Mouse (Mus musculus): ENCODE measurements around the gene Il16. TPM values are rescaled to one million over a fixed set of nuclear protein-coding genes. Genes with fewer than 3 reads are reported as not detected.
A peak's percentile ranks its signal among the peaks of the same experiment; 100 is the strongest.

The Il16 gene
- polyA plus RNA-seq, 1 experiment from 2014 or later = 0.90 TPM

DNA sequence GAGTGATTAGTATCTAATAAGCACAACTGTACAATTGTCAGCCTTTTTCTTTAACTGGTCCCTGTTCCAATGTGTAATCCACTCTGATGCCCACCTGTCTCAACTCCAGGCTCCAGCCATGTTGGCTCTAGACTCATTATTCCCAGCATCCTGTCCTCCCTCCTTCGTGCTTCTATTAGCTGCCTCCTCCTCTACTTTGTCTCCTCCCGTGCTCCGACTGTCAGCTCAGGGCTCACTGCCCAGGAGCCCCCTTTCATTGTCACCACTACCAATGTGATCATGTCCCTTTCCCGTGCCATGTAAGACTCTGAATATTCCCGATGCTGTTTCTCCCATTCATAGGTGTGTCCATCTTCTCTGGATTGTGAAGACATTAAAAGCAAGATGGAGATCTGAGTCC is 16.8 kb upstream of the Il16 start:
- no peak overlapping the region for H3K4me2 ChIP-seq (ENCODE audit: low read length)
- WGBS = 81% methylated on average over 5 of the region's 5 CpGs
- no peak overlapping the region for H3K9ac ChIP-seq (replicated peaks; ENCODE audit: low read depth, low read length)
- no peak overlapping the region for H3K27ac ChIP-seq (ENCODE audit: low read length)
- H3K4me1 ChIP-seq (replicated peaks; ENCODE audit: control insufficient read depth, insufficient read depth, low read length) = no peaks in the 10 kb centered on the region
- H3K36me3 ChIP-seq (ENCODE audit: control insufficient read depth, insufficient read depth) = no peaks in the 10 kb centered on the region
- H3K9me3 ChIP-seq (ENCODE audit: control insufficient read depth, low read length) = no peaks in the 10 kb centered on the region
- H3K27me3 ChIP-seq (replicated peaks; ENCODE audit: control insufficient read depth, insufficient read depth, low read length) = no peaks in the 10 kb centered on the region
- ATAC-seq = no peak
- H3K4me3 ChIP-seq (replicated peaks; ENCODE audit: low read length) = no peak overlapping the region

DNA sequence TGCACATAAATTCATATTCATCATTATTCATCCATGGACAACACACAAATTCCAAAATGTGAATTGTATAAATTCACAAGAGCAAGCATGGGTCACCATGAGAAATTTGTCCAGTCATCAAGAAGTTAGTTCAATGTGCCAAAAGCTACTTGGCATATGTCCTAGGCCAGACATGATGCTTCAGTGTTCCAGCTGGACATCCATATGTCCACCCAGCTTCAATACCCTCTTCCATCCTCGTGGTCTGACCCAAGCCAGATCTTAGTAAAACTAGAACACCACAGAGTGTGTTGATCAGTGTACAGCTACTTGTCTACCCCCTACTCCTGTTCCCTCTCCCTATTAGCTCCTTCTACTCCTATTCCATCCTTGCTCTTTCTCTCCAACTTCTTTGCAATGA is 5.5 kb upstream of the Il16 start:
- Histone ChIP-seq H3K9ac (replicated peaks; ENCODE audit: low read depth, low read length) (no peak overlapping the region), H3K27ac (ENCODE audit: low read length) (no peak overlapping the region), H3K4me3 (replicated peaks; ENCODE audit: low read length) (no peak overlapping the region), H3K9me3 (ENCODE audit: control insufficient read depth, low read length) (no peaks in the 10 kb centered on the region), H3K27me3 (replicated peaks; ENCODE audit: control insufficient read depth, insufficient read depth, low read length) (no peaks in the 10 kb centered on the region), H3K4me1 (replicated peaks; ENCODE audit: control insufficient read depth, insufficient read depth, low read length) (no peaks in the 10 kb centered on the region), H3K36me3 (ENCODE audit: control insufficient read depth, insufficient read depth) (no peaks in the 10 kb centered on the region), H3K4me2 (ENCODE audit: low read length) (no peak overlapping the region)
- 73% methylated on average over 1 of the region's 1 CpGs for WGBS
- ATAC-seq = no peak

DNA sequence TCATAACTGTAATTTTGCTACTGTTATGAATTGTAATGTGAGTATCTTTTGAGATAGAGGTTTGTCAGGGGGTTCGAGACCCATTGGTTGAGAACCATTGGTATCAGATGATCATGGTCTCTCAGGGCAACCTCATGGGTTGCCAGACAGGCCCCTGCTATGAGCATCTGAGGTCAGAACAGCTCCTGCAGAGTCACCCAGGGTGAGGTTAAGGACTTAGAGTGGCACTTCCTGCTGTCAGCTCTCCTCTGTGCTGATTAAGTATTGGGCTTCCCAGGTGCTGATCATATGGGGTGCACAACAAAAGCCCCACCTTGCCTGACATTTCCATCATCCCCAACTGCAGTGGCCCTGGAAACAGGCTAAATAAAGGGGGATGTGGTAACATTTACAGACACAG is 2.9 kb upstream of the Il16 start:
- H3K9me3 ChIP-seq (ENCODE audit: control insufficient read depth, low read length) = no peaks in the 10 kb centered on the region
- 92% methylated on average over 1 of the region's 1 CpGs for WGBS
- H3K36me3 ChIP-seq (ENCODE audit: control insufficient read depth, insufficient read depth) = no peaks in the 10 kb centered on the region
- no peak overlapping the region for H3K4me3 ChIP-seq (replicated peaks; ENCODE audit: low read length)
- H3K27me3 ChIP-seq (replicated peaks; ENCODE audit: control insufficient read depth, insufficient read depth, low read length) = no peaks in the 10 kb centered on the region
- no peak for ATAC-seq
- H3K4me2 ChIP-seq (ENCODE audit: low read length) = no peak overlapping the region
- peaks cover 3% of the 10 kb centered on the region; the same call in 1 of the 2 replicates for H3K4me1 ChIP-seq (replicated peaks; ENCODE audit: control insufficient read depth, insufficient read depth, low read length)
- H3K27ac ChIP-seq (ENCODE audit: low read length) = no peak overlapping the region
- no peak overlapping the region for H3K9ac ChIP-seq (replicated peaks; ENCODE audit: low read depth, low read length)

DNA sequence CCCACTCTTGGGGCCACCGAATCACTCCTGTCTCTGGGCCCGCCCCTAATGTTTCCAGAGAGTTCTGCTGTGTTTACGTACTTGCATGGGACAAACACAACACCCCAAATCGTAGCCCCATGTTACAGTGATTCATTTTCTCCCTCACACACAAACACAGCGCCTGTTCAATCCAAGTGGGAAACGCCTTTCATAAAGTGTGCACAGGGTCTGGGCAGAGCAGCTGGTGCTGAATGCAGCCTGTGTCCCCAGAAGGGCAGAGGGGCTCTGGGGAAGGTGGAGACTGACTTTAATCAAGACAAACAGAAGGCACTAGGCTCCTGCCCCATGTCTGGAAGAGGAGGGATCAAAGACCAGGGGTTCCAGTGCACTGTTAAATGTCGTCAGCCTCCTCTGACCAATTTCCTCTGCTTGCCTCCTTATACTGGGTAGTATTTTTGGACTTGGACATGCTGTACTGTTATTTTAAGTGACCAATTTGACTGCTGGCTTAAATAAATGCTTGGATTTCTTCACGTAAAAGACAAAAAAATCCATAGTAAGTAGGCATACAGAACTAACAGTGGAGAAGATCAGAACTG is 671 bp upstream of the Il16 start:
- Histone ChIP-seq H3K27ac (ENCODE audit: low read length) (no peak overlapping the region), H3K27me3 (replicated peaks; ENCODE audit: control insufficient read depth, insufficient read depth, low read length) (no peaks in the 10 kb centered on the region), H3K36me3 (ENCODE audit: control insufficient read depth, insufficient read depth) (no peaks in the 10 kb centered on the region), H3K9ac (replicated peaks; ENCODE audit: low read depth, low read length) (no peak overlapping the region), H3K4me1 (replicated peaks; ENCODE audit: control insufficient read depth, insufficient read depth, low read length) (peaks cover 3% of the 10 kb centered on the region; the same call in 1 of the 2 replicates), H3K4me2 (ENCODE audit: low read length) (no peak overlapping the region), H3K9me3 (ENCODE audit: control insufficient read depth, low read length) (no peaks in the 10 kb centered on the region), H3K4me3 (replicated peaks; ENCODE audit: low read length) (no peak overlapping the region)
- WGBS = 64% methylated on average over 8 of the region's 8 CpGs
- ATAC-seq = no peak

DNA sequence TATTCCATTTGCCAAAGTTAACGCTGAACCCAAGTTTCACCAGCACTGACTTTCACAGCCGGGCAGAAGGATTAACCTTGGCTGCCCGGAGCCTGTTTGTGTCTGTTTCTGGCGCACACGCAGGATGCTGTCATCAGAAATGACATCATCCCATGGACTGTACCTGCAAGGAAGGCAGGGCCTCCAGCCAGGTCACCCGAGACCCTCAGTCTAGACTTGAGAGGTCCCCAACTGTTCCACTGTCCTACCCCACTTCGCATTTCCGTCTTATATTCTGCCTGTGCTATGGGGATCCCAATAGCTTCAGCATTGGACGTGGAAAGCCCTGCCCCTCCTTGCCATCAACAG is 487 bp downstream of the Il16 start:
- no peaks in the 10 kb centered on the region for H3K27me3 ChIP-seq (replicated peaks; ENCODE audit: control insufficient read depth, insufficient read depth, low read length)
- peaks cover 3% of the 10 kb centered on the region; the same call in 1 of the 2 replicates for H3K4me1 ChIP-seq (replicated peaks; ENCODE audit: control insufficient read depth, insufficient read depth, low read length)
- H3K9me3 ChIP-seq (ENCODE audit: control insufficient read depth, low read length) = no peaks in the 10 kb centered on the region
- H3K4me2 ChIP-seq (ENCODE audit: low read length) = no peak overlapping the region
- 75% methylated on average over 9 of the region's 9 CpGs for WGBS
- H3K9ac ChIP-seq (replicated peaks; ENCODE audit: low read depth, low read length) = no peak overlapping the region
- no peak overlapping the region for H3K4me3 ChIP-seq (replicated peaks; ENCODE audit: low read length)
- ATAC-seq = no peak
- H3K27ac ChIP-seq (ENCODE audit: low read length) = no peak overlapping the region
- no peaks in the 10 kb centered on the region for H3K36me3 ChIP-seq (ENCODE audit: control insufficient read depth, insufficient read depth)

DNA sequence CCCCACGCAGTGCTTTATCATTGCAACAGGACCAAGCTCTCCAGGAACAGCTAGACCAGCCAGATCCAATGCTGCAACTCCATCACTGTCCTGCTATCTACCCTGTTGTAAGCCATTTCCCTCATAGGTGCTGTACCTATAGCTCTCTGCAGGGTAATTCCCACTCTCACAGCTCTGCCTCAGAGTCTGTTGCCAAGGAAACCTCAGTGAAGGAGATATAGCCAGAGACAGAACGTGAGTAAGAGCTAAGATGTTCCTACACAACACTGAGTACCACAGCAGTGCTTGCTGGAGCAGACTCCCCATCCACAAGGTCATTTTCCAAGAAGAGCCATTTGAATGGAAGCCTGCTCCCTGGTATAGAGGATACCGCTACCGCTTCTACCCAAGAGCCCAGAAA is 1.3 kb downstream of the Il16 start:
- H3K9me3 ChIP-seq (ENCODE audit: control insufficient read depth, low read length) = no peaks in the 10 kb centered on the region
- H3K4me2 ChIP-seq (ENCODE audit: low read length) = no peak overlapping the region
- no peak overlapping the region for H3K9ac ChIP-seq (replicated peaks; ENCODE audit: low read depth, low read length)
- H3K4me1 ChIP-seq (replicated peaks; ENCODE audit: control insufficient read depth, insufficient read depth, low read length) = peaks cover 3% of the 10 kb centered on the region; the same call in 1 of the 2 replicates
- WGBS = 78% methylated on average over 4 of the region's 4 CpGs
- no peaks in the 10 kb centered on the region for H3K27me3 ChIP-seq (replicated peaks; ENCODE audit: control insufficient read depth, insufficient read depth, low read length)
- H3K36me3 ChIP-seq (ENCODE audit: control insufficient read depth, insufficient read depth) = no peaks in the 10 kb centered on the region
- no peak overlapping the region for H3K27ac ChIP-seq (ENCODE audit: low read length)
- H3K4me3 ChIP-seq (replicated peaks; ENCODE audit: low read length) = no peak overlapping the region
- peak; percentile 80 for ATAC-seq

DNA sequence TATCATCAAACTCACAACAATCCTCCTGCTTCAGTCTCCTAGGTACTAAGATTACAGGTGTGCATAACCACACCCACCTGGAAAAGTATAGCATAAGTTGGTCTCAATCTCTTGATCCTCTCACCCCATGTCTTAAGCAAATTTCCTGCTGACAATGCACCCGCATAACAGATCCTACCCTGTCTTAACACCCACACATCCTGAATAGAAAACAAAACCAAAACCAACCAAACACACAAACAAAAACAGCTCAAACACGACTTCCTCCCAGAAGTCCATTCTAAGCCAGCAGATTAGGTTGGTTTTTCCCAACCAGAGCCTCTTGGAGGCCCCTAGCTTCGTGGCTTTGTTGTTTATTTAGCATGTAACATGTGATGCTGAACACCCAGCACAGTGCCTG is 2.8 kb downstream of the Il16 start:
- 60% methylated on average over 3 of the region's 3 CpGs for WGBS

DNA sequence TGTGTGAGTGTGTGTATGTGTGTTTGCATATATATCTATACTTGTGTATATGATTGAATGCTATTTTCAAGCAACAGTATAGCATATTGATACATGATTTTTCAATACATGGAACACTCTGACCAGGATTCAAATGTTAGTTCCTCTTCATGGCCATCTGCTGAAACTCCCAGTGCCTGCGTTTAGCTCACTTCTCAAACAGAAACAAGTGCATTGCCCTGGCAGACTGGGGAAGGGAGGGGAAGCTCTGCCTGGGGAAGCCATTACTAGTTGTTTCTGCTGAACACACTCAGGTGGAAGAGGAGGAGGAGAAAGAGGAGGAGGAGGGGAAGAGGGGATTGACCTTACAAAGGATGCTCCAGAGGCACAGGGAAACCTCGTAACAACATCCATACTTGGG is 3.5 kb downstream of the Il16 start:
- Histone ChIP-seq H3K4me2 (ENCODE audit: low read length) (no peak overlapping the region), H3K4me1 (replicated peaks; ENCODE audit: control insufficient read depth, insufficient read depth, low read length) (peaks cover 3% of the 10 kb centered on the region; the same call in 1 of the 2 replicates), H3K4me3 (replicated peaks; ENCODE audit: low read length) (no peak overlapping the region), H3K27ac (ENCODE audit: low read length) (no peak overlapping the region), H3K27me3 (replicated peaks; ENCODE audit: control insufficient read depth, insufficient read depth, low read length) (no peaks in the 10 kb centered on the region), H3K9ac (replicated peaks; ENCODE audit: low read depth, low read length) (no peak overlapping the region), H3K36me3 (ENCODE audit: control insufficient read depth, insufficient read depth) (no peaks in the 10 kb centered on the region), H3K9me3 (ENCODE audit: control insufficient read depth, low read length) (no peaks in the 10 kb centered on the region)
- ATAC-seq = no peak
- WGBS = 85% methylated on average over 2 of the region's 2 CpGs

More for the DNA sequence above, 2.8 kb downstream of the Il16 start:
- no peak for ATAC-seq
- no peak overlapping the region for H3K27ac ChIP-seq (ENCODE audit: low read length)
- H3K36me3 ChIP-seq (ENCODE audit: control insufficient read depth, insufficient read depth) = no peaks in the 10 kb centered on the region
- no peak overlapping the region for H3K4me2 ChIP-seq (ENCODE audit: low read length)
- no peaks in the 10 kb centered on the region for H3K9me3 ChIP-seq (ENCODE audit: control insufficient read depth, low read length)
- no peaks in the 10 kb centered on the region for H3K27me3 ChIP-seq (replicated peaks; ENCODE audit: control insufficient read depth, insufficient read depth, low read length)
- H3K4me1 ChIP-seq (replicated peaks; ENCODE audit: control insufficient read depth, insufficient read depth, low read length) = peaks cover 3% of the 10 kb centered on the region; the same call in 1 of the 2 replicates
- no peak overlapping the region for H3K4me3 ChIP-seq (replicated peaks; ENCODE audit: low read length)
- H3K9ac ChIP-seq (replicated peaks; ENCODE audit: low read depth, low read length) = no peak overlapping the region

DNA sequence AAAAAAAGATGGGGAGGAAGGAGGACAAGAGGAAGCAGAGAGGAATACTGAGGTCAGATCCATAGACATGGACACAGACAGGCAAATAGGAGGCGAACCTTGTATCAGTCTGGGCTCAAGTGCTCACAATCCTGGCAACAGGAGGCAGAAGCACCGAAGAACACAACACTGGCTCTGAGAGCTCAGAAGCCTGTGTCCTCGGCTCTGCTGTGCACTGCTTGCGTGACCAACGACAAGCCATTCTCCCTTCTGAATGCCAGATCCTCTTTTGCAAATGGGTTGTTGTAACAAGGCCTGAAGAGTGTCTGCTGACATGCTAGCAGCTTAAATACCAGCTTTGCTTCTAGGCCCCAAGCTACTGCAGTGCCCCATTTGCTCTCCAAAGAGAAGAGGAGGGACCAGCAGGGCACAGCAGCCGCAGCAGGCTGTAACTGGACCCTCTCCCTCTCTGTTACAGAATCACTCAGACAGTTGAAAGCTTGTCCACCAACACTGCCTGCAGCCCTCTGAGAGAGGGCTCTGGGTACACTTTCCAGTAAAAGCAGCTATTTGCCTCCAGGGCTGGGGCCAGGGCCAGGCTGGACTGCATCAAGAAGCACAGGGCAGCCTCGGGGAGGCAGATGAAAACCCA is 5.7 kb downstream of the Il16 start:
- H3K36me3 ChIP-seq (ENCODE audit: control insufficient read depth, insufficient read depth) = no peaks in the 10 kb centered on the region
- H3K27ac ChIP-seq (ENCODE audit: low read length) = no peak overlapping the region
- no peaks in the 10 kb centered on the region for H3K27me3 ChIP-seq (replicated peaks; ENCODE audit: control insufficient read depth, insufficient read depth, low read length)
- ATAC-seq = no peak
- H3K4me1 ChIP-seq (replicated peaks; ENCODE audit: control insufficient read depth, insufficient read depth, low read length) = peaks cover 2% of the 10 kb centered on the region; the same call in 1 of the 2 replicates
- H3K4me2 ChIP-seq (ENCODE audit: low read length) = no peak overlapping the region
- H3K4me3 ChIP-seq (replicated peaks; ENCODE audit: low read length) = no peak overlapping the region
- H3K9ac ChIP-seq (replicated peaks; ENCODE audit: low read depth, low read length) = no peak overlapping the region
- 47% methylated on average over 7 of the region's 7 CpGs for WGBS
- H3K9me3 ChIP-seq (ENCODE audit: control insufficient read depth, low read length) = no peaks in the 10 kb centered on the region

All from forebrain, embryonic 16.5 days (tissue).